Mouse (Mus musculus) mouse embryonic stem cell (cell line): ENCODE measurements at regions not wholly inside any gene's neighbourhood (a gene's known extent, or its start where the extent isn't known, plus 50 kb on each side); places are given as distances from the start of the nearest gene placed in this dataset.

Source experiments
- in situ Hi-C, 2 experiments: fragments of 300-500 bp; cut with MboI; formaldehyde crosslinking; loops; 1 replicate in 1 of 2; 3 replicates in 1 of 2; pipeline ENCODE4 v1.14.3; 2019 to 2020; ENCODE audit warnings: low sequenced_read_pairs in 2 of 2, low pct_unique_long_range_greater_than_20kb in 1 of 2, mixed read lengths in 1 of 2; ENCODE audit not compliant: unreplicated experiment in 1 of 2

GRCm38 (mm10) chr1:138011581-138011980, 163.9 kb downstream of the Ptprc start:
- in situ Hi-C loops: no loop called here

- in situ Hi-C loops: no loop called here
Observed at GRCm38 (mm10) chr1:138010910-138011477, 164.5 kb downstream of the Ptprc start.

GRCm38 (mm10) chr1:138006811-138007210, 168.7 kb downstream of the Ptprc start:
- in situ Hi-C loops: no loop called here

DNA sequence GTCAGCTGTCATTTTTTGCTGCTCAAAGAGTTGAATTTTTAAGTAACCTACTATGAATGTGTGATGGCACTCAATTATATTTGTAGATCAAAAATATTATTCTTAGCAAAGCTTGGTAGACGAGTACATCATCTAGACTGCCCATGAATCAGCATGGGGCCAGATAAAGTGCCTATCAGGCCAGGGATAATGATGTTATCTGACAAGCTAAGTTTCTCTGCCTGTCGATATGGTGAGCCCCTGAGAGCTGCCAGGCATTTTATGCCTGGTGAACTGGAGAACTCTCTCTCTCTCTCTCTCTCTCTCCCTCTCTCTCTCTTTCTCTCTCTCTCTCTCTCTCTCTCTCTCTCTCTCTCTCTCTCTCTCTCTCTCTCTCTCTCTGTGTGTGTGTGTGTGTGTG, 171.2 kb downstream of the Ptprc start:
- in situ Hi-C loops: no loop called here

- in situ Hi-C loops: no loop called here
Observed at GRCm38 (mm10) chr1:137999268-137999900, 176.1 kb downstream of the Ptprc start.

- in situ Hi-C loops: no loop called here
Observed at GRCm38 (mm10) chr1:137996041-137996440, 179.5 kb downstream of the Ptprc start.

- in situ Hi-C loops: no loop called here
Observed at GRCm38 (mm10) chr1:137991936-137992335, 183.6 kb downstream of the Ptprc start.

DNA sequence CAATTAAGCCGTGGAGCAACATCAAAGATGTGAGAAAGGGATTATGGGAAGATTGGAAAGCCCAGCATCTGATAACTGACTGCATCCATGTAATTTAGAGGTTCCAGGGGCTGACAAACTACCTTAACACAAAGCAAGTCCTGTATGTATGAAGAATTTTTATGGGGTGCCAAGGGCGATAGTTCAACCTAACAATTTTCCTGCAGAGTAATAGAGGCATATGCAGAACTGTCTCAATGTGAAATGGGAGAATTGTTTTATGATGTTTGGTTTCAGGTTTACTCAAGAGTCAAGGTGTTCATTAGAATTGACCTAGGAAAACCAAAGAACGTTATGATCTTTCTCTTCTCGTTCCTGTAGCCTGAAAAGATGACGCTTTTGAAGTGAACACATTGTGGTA, 184.1 kb downstream of the Ptprc start:
- in situ Hi-C loops: no loop called here

DNA sequence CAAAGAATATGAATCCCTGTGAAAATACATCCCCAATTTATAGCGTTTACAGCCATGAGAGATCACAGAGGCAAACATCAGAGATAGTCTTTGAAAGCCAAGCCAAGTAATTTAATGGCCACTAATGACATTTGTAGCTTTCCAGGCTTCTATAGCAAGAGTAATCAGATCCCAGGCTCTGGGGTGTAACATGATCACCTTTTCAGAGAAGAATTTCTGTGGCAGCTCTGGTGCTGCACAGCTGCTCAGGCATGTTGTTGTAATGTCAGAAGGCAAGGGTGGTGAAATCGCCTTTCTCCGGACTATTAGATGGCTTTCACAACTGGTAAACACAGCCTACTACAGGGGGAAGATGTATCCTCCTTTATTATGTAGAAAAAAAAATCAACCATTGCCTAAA, 202.1 kb downstream of the Ptprc start:
- in situ Hi-C loops: no loop called here

DNA sequence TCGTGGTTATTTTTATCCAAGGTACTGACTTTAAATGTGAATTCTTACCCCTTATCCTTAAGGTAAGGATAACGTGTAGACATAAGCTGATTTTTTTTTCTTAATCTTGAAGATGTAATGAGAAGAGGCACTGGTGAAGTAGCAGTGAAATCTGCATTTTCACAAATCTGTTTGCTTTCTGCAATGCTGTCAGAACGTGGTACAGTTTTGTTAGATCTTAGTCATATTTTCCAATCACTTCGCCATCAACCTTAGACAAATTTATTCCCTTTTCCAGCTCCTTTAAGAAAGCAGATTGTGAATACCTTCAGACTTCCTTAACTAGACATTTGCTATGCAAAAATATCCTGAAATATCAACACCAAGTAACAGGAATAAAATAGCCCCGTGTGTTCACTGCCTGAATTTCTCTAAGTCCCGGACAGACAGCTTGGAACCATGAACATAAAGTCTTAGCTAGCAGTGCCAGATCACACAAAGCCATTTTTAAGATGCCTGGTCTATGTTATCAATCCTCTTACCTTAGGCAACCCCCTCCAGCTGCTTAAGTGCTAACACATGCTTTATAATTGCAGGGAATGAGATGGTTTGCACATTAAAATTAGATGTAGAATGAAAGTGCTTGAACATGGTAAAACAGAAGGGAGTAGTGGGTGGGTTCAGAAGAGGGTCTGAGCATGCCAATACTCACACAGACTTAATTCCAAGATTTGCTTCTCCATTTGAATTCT, 202.7 kb downstream of the Ptprc start:
- in situ Hi-C loops: no loop called here

- in situ Hi-C loops: no loop called here
Observed at GRCm38 (mm10) chr1:137966151-137966836, 209.2 kb downstream of the Ptprc start.

DNA sequence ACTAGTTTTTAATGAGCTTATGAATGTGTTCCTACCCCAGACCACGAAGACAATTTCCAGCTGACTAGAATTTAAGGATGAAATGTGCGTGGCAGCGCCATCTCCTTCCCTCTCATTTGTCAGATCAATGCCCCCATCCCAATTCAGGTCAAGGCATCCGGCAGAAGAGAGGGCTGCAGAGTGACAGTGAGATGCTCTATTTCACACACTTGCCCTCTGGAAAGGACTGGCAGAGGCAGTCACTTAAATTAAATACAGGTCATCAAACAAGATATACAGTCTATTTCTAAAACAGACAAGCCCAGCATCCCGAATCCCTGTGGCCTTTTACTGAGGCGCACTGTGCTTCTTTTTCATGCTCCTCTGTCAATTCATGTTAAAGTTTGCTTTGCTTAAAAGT, 211.9 kb downstream of the Ptprc start:
- in situ Hi-C loops: no loop called here

DNA sequence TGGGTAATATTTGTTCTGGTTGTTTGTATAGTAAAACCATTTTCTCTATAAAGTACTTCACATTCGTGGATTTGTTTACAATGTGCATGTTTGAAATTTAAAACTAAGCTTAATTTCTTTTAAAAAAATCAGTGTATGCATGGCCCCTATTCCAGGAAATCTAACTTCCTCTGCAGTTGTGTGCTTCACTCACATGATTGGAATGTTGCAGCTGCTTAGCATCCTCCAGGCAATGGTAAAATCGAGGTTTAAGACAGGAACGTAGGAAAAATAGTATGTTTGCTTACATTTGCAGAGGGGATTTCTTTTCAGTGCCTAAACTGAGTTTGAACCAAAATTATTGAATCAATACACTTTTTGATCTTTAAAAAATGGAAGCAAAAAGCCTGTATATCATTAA, 217.5 kb downstream of the Ptprc start:
- in situ Hi-C loops: no loop called here

- in situ Hi-C loops: no loop called here
Observed at GRCm38 (mm10) chr1:137955993-137956392, 219.5 kb downstream of the Ptprc start.

GRCm38 (mm10) chr1:137955139-137955538, 220.4 kb downstream of the Ptprc start:
- in situ Hi-C loops: no loop called here

DNA sequence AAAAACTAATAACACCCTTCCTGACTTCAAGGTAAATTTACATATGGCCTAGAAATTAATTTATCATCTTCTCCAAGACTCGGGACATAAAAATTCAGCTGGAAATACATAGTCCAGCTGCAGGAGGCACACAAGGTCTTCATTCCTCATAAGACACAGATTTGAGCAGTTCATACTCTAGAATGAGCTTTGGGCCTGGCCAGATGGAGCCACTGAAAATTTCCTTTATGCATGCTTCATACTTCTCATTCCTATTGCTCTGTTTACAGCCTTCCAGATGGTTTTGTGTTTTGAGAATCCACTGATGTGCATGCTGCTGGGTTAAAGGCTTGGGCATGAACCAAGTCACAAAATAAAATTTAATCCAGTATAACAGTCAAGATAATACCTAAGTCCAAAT, 222.1 kb downstream of the Ptprc start:
- in situ Hi-C loops: no loop called here

GRCm38 (mm10) chr1:137952777-137953176, 222.7 kb downstream of the Ptprc start:
- in situ Hi-C loops: no loop called here

GRCm38 (mm10) chr1:137947900-137948299, 227.6 kb downstream of the Ptprc start:
- in situ Hi-C loops: no loop called here

- in situ Hi-C loops: no loop called here
Observed at GRCm38 (mm10) chr1:137941776-137942522, 233.6 kb downstream of the Ptprc start.
